Mouse (Mus musculus): ENCODE measurements around the gene Ptgfrn. TPM values are rescaled to one million over a fixed set of nuclear protein-coding genes. Genes with fewer than 3 reads are reported as not detected.

Ptgfrn gene
- total RNA-seq, 2 experiments from 2014 or later: 1.2 to 1.8 TPM

DNA sequence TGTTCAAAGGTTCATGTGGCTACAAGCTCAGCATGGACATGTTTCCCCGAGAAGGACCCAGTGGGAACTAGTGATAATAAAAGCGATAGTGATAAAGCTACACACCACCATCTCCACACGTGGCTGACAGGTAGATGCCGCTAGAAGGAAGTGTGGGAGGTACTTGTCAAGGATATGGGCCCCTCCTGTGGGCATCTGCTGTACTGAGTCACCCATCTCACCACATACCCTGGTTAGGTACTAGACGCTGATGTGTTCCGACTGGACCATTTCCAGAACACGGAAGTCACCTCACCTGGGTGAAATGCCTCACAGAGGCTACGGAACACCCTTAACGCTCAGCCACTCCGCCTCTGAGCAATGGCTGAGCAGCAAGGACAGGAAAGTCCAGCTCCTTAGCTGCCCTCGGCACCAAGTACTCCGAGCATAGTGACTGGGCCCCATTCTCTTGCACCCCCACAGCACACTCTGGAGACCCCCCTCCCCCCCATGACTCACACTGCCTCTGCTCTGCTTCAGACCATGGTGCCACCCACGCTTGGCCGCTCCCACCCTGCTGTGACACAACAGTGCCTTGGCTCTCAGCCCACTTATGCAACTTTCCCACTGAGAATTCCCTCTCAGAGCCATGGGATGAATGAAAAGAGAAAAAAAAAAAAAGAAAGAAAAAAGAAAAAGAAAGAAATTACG is 62.3 kb downstream of the Ptgfrn start:
- ATAC-seq (ENCODE audit: poor library complexity, severe bottlenecking): no peak

DNA sequence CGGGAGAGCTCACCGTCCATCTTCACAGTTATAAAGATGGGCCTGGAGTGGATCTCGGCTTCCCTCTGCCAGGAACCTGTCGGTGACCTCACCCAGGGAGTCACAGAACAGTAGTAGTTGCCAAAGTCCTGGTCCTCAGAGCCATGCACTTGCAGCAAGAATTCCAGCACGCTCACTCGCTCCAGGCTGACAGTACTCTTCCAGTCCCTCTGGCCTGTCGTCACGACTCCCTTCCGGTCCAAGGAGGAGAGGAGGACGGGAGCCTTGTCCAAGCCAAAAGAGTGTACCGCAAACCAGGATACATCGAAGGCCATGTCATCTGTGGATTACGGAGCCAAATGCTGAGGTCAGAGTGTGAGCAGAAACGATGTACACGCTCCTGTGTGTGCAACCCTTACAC is 64.6 kb downstream of the Ptgfrn start:
- ATAC-seq (ENCODE audit: poor library complexity, severe bottlenecking): no peak

DNA sequence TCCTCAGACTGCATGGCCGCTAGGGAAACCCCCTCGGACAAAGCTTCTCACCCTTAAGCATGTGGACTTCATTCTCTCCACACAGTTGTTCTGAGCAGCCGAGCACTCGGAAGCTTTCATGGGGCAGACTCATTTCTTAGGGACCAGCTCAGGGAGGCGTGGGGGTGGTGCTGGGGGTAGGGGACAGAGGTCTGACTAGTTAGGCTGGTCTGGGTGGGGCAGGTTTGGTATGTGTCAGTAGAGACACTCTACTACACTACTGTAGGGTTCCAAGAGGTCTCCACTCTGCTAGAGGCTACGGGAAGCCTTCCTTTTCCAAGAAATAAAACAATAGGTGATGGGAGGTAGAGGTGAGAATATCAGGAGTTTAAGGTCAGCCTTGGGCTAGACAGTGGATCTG is 65.4 kb downstream of the Ptgfrn start:
- ATAC-seq (ENCODE audit: poor library complexity, severe bottlenecking): no peak

- ATAC-seq (ENCODE audit: poor library complexity, severe bottlenecking): no peak
These were observed 68.1 kb downstream of the Ptgfrn start for GRCm38 (mm10) chr3:101041997-101042396.

- no peak for ATAC-seq (ENCODE audit: poor library complexity, severe bottlenecking)
These were observed 72.0 kb downstream of the Ptgfrn start for GRCm38 (mm10) chr3:101037984-101038545.

GRCm38 (mm10) chr3:101036001-101036400 is 74.1 kb downstream of the Ptgfrn start:
- ATAC-seq (ENCODE audit: poor library complexity, severe bottlenecking): no peak

DNA sequence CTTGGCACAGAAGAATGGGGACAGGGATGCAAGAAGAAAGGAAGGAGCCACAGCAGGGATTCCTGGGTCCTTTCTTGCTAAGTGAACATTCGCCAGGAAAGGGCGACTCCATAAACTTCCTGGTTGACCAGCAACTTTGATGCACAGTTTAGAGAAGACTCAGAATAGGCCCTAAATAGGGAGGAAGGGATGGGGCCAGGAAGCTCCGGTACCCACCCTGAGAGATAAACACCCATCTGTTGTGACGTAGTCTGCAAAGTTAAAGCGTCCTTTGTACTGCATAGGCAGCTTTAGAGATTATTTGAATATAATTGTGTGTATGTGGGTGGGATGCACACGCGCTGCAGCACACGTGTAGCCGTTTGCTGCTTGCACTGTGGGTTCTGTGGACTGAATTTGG is 75.6 kb downstream of the Ptgfrn start:
- no peak for ATAC-seq (ENCODE audit: poor library complexity, severe bottlenecking)

DNA sequence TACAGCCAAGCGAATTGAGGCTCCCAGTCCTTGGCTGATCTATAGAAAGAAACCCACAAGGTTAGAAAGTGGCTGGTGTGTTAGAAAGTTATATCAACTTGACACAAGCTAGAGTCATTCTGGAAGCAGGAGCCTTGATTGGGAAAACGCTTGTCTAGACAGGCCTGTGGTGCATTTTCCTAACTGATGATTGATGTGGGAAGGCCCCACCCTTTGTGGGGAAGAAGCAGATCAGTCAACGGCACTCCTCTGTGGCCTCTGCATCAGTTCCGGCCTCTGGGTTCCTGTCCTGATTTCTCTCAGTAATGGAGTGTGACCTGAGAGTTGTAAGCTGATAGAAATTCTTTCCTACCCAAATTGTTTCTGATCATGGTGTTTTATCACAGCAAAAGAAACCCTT is 76.4 kb downstream of the Ptgfrn start:
- no peak for ATAC-seq (ENCODE audit: poor library complexity, severe bottlenecking)

DNA sequence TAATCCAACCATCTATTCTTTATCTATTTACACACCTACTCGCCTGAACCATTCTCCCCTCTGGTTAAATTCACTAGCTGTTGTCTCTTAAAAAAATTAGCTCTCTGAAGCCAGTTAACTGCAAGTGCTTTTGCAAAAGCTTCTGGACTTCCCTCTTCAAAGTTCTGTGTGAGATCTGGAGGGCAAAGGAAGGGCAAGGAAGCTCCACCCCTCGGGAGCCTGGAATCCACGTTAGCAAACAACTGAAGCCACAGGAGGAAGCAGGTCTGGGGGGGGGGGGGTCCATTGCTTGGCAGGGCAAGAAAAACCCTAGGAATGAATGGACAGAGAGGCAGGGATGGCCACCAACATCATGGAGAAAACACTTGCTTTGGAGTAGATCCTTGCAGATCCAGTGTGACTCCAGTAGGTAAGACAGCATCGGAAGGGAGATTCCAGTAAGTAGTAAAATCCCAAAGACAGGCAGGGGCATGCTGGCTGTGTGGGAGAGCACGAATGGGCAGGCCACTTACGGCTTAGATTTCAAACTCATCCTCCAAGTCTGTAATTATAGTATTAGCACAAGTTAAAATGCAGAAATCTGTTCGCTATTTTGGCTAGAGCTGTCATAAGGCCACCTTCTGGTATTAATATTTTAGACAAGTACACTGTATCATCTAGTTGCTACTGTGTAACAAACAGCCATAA is 78.5 kb downstream of the Ptgfrn start:
- peak; percentile 61 for ATAC-seq (ENCODE audit: poor library complexity, severe bottlenecking)

DNA sequence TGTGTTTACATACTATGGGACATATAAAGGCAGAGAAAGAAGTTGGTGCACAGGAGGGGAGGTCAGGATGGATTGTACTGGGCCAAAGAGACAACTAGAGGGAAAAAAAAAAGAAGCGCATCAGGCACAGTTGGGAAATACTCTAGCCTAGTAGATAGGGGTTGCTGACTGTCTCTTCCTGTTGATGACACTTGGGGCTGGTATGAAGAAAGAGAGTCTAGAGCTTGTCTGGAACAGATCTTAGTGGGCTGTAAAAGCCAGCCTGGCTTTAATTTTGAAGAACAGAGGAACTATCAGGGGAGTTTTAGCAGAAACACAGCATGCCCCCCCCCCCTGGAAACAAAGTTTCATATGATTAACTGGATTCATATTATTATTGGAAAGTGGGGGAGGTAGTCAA is 79.4 kb downstream of the Ptgfrn start:
- ATAC-seq (ENCODE audit: poor library complexity, severe bottlenecking): peak; percentile 77

- ATAC-seq (ENCODE audit: poor library complexity, severe bottlenecking): peak; percentile 64
These were observed 80.7 kb downstream of the Ptgfrn start, which contains the start of gene Cd101 for GRCm38 (mm10) chr3:101029339-101029738. Gene Cd101 (minus strand): TSS chr3:101029556.

- ATAC-seq (ENCODE audit: poor library complexity, severe bottlenecking): no peak
These were observed 83.3 kb downstream of the Ptgfrn start for GRCm38 (mm10) chr3:101026741-101027140.

DNA sequence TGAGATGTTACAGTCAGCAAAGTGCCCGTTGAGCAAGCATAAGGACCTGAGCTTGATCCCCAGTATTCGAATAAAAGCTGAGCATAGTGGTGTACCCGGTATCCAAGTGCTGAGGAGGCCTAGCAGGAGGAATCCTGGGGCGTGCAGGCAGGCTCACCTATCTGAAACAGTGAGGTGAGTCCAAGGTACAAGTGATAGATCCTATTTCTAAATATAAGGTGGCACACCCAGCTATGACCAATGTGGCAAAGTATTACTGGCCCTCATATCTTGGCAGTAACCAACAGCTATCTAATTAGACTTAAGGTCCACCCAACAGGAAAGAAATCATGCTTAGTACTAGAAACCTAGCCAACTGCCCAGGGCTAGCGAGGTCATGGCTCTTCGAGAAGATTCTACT is 87.1 kb downstream of the Ptgfrn start:
- ATAC-seq (ENCODE audit: poor library complexity, severe bottlenecking): no peak

- ATAC-seq (ENCODE audit: poor library complexity, severe bottlenecking): no peak
These were observed 88.5 kb downstream of the Ptgfrn start for GRCm38 (mm10) chr3:101021481-101022051.

GRCm38 (mm10) chr3:101021073-101021472 is 89.0 kb downstream of the Ptgfrn start:
- ATAC-seq (ENCODE audit: poor library complexity, severe bottlenecking): 0 out of 2 replicates have a peak, but pooled peaks have one; percentile 33

DNA sequence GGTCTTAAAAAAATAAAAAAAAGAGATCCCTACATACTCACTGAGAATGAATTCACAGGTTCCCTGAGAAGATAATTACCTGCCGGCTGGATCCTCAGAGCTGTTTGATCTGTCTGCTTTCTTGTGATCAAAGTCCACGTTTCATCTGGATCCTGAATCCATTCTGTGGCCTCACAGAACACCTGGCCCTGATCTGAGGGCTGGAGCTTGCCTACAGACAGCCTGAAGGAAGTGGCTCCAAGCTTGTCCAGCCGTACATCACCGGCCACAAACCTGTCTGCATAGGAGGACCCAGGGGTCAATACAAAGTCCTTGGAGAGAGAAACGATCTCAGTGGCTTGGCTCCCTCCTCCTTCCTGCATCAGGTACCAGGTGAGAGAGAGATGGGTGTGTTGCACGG is 91.6 kb downstream of the Ptgfrn start:
- ATAC-seq (ENCODE audit: poor library complexity, severe bottlenecking): no peak

GRCm38 (mm10) chr3:101016050-101016449 is 94.0 kb downstream of the Ptgfrn start:
- ATAC-seq (ENCODE audit: poor library complexity, severe bottlenecking): no peak

GRCm38 (mm10) chr3:101015254-101015653 is 94.8 kb downstream of the Ptgfrn start:
- no peak for ATAC-seq (ENCODE audit: poor library complexity, severe bottlenecking)

GRCm38 (mm10) chr3:101013536-101013935 is 96.5 kb downstream of the Ptgfrn start:
- ATAC-seq (ENCODE audit: poor library complexity, severe bottlenecking): no peak

GRCm38 (mm10) chr3:101013005-101013404 is 97.1 kb downstream of the Ptgfrn start:
- no peak for ATAC-seq (ENCODE audit: poor library complexity, severe bottlenecking)

GRCm38 (mm10) chr3:101012597-101012996 is 97.5 kb downstream of the Ptgfrn start:
- no peak for ATAC-seq (ENCODE audit: poor library complexity, severe bottlenecking)

DNA sequence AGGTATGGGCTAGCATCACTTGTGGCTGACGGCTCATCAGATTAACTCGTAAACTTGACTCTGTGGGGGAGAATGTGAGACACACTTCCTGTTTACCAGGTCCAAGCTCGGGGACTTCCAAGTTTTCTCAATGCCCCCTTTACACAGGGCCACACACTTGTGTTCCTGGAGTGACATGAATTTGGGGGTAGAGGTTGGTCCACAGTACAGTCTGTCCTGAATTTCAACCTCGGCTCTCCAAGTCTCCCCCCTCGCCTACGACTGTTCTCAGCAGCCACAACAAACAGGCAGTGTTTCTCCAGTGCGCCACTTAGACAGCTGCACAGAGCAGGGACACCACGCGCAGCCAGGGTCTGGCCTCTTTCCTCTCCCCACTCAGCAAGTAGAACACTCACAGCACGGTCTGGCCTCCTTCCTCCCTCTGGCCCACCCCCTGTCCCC is 97.9 kb downstream of the Ptgfrn start:
- no peak for ATAC-seq (ENCODE audit: poor library complexity, severe bottlenecking)
